Mouse (Mus musculus) testis, adult 2 months (tissue): ENCODE measurements around the gene Fam107b.

Experiments used
- CTCF ChIP-seq: fragments of 200-500 bp; IDR thresholded peaks from 2 replicates; pipeline ENCODE4 v1.5.1; 2012; ENCODE audit warnings: low read depth, mild to moderate bottlenecking, inconsistent platforms, low read length, moderate library complexity; ENCODE audit not compliant: control insufficient read depth, insufficient read depth, insufficient replicate concordance
- POLR2A ChIP-seq: fragments of 200-500 bp; IDR thresholded peaks from 2 replicates; pipeline ENCODE4 v1.6.1; 2012; ENCODE audit warnings: low read depth, mild to moderate bottlenecking, inconsistent platforms, low read length, moderate library complexity; ENCODE audit not compliant: control insufficient read depth

DNA sequence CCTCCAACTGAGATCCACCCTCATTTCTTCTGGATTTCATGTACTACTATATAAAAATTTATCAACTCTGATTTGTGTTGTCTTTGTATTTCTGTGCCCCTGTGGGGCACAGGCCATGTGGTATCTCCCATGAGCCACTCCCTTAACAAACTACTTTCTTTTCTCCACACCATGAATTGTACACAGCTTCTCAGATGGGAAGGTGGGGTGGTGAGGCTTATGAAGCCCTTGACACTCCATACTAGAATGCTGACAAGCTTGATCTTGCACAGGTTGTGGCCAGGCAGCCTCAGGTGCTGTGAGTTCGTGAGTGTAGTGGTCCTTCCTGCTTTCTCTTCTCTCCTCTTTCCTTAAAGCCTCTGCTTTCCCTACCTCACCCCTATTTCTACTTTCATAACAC lies 6.9 kb downstream of the Fam107b start:
- TF ChIP-seq POLR2A = no peak
- TF ChIP-seq CTCF = no peak
